Mouse (Mus musculus): ENCODE measurements around the gene Eps8l2.

The Eps8l2 gene

DNA sequence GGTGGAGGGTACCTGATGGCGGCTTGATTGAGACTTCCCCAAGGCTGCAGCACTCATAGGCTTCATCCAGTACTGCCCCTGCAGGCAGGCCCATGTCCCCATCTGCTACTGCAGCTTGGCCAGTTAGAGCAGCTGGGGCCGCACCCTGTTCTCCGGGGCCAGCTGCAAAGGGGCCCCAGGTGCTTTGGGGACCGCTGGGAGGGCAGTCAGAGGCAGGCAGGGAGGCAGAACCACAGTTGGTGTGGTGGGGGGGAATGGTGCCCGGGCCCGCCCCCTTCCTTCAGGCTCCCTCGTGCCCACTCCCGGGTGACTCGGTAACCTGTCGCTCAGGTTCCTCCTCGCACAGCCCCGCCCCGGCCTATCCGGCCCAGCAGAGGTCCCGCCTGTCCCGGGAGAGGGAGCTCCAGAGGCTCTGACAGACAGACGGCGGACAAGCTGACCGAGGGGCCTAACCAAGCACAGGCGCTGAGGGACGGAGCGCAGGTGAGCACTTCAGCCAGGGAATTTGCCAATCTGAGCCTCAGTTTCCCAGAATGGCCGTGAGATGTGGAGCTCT is at the start of gene Eps8l2:
Gene Eps8l2 (plus strand): TSS at position 305 of the 556 bp plus-strand sequence.
- no peak for DNase-seq

DNA sequence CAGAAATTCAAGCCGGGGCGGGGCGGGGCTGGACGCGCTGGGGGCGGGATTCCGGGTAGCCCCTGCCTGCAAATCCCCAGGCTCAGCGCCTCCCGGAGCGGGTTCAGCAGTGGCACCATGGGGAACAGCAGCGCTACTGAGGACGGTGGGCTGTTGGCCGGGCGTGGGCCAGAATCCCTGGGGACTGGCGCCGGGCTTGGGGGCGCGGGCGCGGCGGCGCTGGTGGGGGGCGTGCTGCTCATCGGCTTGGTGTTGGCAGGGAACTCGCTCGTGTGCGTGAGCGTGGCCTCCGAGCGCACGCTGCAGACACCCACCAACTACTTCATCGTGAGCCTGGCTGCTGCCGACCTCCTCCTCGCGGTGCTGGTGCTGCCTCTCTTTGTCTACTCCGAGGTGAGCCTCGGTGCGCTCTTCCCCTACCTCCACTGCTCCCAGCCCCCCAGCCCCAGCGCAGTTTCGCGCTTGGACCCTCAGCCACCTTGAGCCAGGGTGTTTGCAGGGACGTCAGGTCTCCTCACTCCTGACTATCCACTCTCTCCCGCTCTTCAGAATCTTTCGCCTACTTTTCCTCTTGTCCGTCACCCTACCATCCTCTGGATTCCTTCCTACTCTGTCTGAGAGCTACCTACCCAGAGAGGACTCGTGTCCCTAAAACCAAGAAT is 46.6 kb upstream of the Eps8l2 start, which contains the start of gene Drd4:
Gene Drd4 (plus strand): TSS at position 86 of the 662 bp plus-strand sequence.
- no peak for DNase-seq

DNA sequence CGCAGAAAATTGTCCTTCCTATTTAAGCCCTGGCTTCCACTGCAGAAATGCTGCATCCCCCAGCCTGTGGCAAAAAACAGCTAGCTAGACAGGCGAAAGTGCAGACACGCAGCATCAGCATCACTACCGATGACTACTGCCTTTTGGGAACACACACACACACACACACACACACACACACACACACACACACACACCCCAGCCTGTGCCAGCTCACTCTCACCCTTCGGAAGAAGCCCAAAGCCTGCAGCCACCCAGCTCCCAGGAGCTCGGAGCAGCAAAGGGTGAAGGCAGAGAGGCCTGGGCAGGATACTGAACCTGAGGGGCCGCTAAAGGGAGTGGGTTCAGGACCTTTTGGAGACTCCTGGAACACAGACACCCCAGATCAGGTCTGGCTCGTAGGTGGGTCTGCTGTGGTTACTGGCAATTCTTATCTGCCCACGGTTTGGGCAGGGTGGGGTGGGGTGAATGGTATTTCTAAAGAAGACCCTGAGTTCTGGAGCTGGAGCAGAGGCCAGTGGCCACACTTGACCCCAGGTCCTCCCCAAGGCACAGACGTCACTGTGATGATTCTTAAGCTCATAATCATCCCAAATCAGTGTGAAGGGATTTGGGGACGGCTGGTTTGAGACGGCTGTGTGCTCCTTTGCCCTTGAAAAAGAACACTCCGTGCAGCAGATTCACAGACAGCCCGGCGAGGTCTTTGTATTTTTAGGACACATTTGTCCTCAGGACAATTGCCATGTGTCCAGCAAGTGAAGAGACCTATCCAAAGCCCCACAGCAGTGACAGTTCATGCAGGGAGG is 45.9 kb upstream of the Eps8l2 start:
- no peak for DNase-seq

DNA sequence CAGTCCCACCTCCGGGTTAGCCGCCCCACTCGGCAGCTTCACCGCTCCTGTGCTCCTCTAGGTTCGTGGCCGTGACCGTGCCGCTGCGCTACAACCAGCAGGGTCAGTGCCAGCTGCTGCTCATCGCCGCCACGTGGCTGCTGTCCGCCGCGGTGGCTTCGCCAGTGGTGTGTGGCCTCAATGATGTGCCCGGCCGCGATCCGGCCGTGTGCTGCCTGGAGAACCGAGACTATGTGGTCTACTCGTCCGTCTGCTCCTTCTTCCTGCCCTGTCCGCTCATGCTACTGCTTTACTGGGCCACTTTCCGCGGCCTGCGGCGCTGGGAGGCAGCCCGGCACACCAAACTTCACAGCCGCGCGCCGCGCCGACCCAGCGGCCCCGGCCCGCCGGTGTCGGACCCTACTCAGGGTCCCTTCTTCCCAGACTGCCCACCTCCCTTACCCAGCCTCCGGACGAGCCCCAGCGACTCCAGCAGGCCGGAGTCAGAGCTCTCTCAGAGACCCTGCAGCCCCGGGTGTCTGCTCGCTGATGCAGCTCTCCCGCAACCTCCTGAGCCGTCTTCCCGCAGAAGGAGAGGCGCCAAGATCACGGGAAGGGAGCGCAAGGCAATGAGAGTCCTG is 44.7 kb upstream of the Eps8l2 start:
- DNase-seq = no peak

DNA sequence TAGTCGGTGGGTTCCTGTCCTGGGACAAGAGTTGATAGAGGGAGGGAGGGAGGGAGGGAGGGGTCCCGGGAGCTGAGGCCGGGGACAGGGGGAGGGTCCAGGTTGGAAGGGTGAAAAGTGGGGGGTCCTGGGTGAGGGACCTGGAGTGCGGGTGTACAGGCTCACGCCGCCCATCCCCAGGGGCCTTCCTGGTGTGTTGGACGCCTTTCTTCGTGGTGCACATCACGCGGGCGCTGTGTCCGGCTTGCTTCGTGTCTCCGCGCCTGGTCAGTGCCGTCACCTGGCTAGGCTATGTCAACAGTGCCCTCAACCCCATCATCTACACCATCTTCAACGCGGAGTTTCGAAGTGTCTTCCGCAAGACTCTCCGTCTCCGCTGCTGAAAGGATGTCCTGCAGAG is 44.2 kb upstream of the Eps8l2 start:
- no peak for DNase-seq

DNA sequence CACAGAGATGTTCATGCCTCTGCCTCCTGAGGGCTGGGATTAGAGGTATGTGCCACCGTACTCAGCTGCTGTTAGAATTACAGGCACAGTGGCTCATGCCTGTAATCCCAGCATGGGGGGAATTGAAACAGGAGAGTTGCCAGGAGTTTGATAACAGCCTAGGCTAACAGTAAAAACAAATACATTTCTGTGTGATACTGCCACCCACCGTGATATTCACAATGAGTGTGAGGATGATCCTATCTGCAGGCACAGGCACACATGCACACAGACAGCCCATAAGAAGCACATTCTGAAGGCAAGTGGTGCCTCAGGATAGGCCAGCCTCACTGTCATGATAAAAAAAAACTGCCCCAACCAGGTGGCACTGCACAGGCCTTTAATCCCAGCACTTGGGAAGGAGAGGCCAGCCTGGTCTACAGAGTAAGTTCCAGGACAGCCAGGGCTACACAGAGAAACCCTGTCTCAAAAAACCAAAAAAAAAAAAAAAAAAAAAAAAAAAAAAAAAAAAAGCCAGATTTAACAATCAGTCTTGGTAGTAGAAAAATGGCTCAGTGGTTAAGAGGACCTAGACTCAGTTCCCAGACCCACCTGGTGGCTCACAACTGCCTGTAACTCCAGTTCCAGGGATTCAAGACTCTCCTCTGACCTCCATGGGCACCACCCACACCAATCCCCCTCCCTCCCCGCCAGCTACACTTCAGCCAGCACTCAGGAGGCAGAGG is 40.6 kb upstream of the Eps8l2 start:
- no peak for DNase-seq

DNA sequence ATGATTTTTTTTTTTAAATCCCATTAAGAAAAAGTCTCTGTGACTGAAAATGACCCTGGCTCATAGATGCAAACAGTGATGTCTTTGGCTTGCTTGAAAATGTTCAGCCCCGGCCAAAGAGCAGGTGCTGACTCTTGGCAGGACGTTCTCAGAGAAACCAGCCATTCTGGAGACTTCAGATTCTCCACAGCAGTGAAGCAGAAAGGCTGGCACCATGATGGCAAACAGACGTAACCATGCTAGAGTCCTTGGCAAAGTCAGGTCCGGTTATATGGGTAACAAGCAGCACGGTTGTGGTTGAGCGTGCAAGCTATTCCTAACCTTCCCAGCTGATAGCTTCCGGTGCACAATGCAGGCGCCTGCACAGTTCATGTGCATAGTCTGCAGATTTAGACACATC is 39.5 kb upstream of the Eps8l2 start:
- no peak for DNase-seq

DNA sequence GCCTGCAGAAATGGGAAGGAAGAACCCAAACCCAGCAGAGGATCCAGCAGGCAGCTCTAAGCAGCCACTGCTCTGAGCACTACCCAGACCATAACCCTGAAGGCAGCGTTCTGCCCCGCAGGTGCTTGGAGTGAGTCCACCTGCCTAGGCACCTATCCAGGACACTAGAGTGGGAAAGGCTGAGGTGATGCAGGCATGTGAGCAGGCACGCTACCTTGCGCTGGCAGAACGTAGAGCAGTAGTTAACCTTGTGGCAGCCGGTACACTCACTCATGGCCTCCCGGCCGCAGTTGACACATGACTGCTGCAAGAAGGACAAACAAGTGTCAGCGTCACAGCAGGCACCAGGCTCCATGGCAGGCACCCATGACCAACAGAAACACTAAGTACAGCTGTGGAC is 37.3 kb upstream of the Eps8l2 start:
- DNase-seq = no peak

DNA sequence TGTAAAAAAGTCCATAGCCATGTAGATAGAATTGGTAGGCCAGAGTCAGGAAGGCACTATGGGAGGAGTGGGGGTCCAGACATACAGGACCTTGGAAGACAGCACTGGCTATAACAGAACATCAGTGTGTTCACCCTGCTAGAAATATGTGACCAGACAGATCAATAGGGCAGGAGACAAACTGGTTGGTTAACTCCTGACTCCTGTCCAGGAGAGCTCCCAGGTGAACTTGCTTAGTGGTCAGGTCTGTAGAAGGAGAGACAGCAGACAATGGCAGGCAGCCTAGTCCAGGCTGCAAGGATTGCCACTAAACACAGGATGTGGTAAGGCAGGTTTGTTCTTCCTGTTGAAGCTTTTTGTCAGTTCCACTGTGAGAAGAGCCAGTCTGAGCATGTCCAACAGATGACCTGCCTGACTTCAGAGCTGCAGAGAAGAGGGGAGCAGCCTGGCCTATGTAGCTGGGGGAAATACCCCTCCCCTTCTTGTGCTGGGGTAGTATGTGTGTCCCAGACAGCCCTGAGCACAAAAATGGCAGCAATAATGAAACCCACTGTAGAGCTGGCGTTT is 35.9 kb upstream of the Eps8l2 start:
- no peak for DNase-seq

DNA sequence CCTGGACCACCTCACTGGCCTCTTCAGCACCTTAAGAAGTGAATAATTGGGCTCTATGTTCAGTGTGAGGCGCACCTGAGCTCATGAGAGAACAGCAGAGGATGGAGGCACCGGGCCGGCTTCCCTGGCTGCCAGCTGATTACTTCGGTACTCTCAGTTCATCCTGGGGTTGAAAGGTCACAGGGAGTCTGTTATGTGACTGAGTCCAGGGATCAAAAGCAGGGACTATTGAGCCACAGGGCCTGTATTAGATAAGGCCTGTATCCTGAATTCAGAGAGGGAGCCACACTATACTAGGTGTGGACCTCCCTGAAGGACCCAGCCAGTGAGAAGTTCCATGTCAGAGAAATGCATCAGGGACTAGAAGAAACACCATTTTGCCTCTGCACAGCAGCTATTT is 34.1 kb upstream of the Eps8l2 start:
- DNase-seq = no peak

DNA sequence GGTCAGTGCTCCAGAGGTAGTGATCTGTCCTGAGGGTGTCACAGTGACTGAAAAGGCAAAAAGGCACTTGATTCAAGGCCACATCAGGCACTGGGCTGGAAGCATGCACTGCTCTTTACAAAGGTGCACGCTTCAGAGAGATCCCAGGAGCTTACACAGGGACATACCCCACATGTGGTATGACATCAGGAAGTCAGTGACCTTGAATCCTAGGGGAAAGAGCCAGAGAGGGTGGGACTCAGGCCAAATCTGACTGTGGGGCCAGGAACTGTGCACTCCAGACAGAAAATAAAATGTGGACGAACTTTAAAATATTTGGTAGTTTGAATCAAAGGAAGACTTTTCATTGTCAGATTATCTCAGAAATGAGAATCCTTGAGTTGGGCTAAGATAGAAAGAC is 24.3 kb upstream of the Eps8l2 start:
- DNase-seq = no peak

DNA sequence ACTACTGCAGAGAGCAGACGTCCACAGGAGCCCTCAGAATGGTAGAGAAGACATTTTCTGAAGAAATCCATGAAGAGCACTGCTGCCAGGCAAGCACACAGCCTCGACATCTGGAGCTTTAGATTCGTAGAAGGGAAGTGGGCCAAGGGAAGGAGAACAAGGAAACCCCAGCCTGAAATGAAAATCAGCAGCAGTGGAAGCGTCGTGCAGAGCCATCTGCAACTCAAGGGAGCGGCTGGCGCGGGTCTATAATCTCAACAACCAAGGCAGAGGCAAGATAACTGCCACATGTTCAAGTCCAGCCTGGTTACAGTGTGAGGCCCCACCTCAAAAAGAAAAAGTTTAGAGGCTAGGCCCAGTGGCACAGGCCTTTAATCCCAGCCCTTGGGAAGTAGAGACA is 23.6 kb upstream of the Eps8l2 start:
- DNase-seq = no peak

DNA sequence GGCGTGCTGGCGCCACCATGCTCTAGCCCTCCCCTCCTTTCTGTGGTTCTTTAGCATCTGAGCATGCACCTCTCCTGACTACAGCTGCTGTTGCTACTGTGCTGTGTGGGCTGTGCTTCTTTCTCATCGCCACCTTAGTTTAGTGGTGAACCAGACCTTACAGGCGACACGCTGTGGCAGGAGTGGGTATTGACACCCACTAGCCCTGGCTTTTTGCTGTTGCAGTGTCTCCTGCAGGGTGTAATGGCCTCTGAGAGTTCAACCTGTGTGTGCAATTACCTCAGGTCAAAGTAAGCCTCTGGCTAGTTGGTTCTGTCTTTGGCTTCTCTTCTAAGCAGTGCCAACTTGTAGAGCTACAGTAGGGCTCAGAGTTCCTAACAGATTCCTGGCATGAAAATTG is 22.7 kb upstream of the Eps8l2 start:
- DNase-seq = peak; percentile 41

DNA sequence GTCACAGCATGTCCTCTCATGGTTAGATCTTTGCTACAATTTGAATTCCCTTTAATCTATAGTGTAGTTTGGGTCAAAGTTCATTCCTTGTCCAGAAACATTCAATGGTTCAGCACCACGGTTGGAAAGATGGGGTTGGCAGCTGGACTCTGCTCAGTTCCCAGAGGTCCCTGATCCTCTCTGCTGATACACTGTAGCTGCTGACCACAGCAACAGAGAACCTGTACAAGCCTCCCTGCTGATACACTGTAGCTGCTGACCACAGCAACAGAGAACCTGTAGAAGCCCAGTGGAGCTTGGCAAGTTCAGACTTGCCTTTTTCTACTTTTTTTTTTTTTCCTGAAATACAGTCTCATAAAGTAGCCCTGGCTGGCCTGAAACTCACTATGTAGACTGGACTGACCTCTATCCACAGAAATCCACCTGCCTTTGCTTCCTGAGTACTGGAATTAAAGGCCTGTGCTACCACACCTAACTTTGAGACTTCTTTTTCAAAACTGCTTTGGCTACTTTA is 21.0 kb upstream of the Eps8l2 start:
- no peak for DNase-seq

DNA sequence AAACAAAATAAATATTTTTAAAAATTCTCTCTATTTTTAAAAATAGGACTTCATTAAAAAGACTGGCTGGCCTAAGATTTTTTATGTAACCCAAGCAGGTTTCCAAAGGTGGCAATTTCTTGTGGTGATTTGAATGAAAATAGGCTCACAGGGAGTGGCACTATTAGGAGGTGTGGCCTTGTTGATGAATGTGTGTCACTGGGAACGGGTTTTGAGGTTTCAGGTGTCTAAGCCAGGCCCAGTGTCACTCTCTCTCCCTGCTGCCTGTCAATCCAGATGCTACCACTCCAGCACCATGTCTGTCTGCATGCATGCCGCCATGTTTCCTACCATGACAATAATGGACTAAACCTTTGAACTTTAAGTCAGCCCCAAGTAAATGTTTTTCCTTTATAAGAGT is 19.2 kb upstream of the Eps8l2 start:
- DNase-seq = no peak

DNA sequence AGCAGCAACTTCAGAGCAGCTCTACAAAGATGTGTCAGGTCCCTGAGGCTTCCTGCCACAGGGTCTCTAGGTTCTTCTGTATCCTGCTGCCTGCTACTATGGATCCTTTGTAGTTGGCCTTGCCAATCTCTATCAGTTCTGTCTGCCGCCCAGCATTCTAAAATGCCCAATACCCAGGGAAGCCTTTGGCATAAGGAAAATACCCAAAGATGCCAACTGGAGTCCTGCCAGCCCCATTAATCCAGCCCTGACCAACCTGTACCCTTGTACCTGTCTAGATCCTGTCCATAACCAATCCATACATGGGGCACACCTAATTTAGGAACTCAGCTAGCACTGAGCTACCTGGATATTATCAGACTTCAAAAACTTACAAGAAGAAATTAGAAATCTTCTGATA is 14.0 kb upstream of the Eps8l2 start:
- no peak for DNase-seq

DNA sequence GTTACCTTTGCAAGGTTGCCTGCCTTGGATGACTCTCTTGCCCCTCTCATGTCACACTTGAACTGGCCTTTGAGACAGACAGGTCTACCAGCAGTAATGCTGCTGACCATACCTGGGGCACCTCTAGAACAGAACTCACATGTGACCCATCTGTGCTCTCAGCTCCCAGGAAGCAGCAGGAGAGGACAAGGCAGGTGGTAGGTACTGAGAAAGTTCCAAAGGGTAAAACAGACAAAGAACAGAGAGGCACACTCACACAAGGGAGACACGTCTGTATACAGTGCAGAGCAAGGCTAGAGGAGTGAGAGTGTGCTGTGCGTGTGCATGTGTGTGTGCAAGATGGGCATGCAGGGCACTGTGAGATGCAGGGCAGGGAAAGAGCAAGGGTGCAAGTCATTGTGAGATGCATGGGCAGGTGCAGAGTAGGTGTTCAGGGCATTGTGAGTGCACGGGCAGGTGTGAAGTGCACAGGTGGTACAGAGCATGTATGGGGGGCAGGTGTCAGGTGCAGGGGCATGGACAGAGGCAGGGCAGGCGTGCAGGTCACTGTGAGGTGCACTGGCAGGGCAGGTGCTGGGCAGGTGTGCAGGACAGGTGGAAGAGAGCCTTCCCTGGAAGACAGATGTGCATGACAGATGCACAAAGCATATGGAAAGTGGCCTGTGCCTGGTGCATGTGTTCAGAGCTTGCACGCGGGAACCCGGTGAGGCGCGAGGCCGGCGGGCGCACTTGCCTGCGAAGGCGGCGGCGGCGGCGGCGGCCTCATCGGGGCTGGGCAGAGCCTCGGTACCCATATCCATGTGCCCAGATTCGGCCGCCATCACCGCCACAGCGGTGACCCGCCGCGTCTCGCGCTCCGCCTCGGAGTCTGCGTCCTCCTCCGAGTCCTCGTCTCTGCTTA is 11.9 kb upstream of the Eps8l2 start:
- no peak for DNase-seq

DNA sequence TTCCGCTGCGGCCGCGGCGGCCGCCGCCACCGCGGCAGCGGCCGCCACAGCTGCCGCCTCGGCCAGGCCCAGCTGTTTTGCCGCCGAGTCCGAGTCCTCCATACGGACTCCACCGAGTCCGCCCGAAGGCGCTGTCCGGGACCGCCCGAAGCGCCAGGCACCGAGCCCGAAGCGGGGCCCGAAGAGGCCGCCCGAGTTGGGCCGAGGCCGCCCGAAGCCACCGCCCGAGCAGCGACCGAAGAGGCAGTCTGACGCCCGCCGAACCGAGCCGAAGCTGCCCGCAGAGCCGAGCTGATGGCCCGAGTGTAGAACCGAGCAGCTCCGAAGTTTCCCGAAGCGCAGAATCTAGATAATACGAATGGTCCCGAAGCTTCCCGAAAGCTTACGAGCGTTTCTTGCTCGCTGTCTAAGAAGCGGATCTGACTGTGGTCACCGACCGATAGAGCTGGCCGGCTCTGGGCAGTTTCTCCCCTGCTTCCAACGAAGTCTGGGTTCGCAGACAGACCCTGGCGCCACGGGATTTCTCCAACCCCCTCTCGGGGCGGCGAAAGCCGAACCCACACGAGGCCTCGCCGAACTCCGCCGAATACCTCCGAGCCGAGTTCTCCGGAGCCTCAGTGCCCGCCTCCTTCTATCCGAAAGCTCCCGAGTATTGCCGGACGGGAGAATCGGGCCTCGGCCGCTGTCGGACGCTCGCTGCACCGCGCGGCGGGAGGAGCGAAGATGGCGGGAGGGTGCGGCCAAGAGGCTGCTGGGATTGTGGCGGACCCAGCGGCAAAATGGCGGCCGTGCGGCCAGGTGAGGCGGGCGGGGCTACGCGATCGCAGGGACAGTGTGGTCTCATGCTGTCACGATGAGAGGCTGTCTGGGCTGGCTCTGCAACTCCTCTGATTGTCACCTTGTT is 11.0 kb upstream of the Eps8l2 start, which contains the start of the genes Deaf1 and Tmem80:
Gene Deaf1 (minus strand): TSS at position 222 of the 904 bp plus-strand sequence.
Gene Tmem80 (plus strand): TSS at position 271 of the 904 bp plus-strand sequence.
- DNase-seq = peak; percentile 99

DNA sequence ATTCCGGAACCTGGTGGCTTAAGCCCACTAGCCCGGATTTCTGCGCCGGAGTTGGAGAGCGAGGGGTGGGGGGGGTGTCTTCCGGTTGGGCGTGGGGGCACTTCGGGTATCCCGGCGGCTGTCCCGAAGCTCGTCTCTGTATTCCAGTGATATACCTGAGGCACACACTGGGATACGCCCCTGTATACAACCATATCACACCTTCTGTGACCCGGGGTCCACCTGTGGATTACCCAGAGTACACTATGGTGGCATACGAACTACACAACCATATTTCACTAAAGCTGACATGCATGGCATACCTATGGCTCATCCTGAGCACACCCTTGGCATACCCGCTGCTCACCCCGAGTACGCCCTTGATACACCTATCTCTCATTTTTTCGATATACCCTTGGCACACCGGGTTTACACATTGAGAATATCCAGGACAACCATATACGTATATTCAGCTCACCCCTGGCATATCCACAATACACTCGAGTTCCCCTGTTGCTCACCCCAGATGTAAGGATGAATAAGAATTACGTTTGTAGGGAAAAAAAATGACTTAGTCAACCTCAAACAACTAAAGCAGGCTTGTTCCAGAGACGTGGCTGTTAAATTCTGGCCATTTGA is 10.2 kb upstream of the Eps8l2 start:
- no peak for DNase-seq

DNA sequence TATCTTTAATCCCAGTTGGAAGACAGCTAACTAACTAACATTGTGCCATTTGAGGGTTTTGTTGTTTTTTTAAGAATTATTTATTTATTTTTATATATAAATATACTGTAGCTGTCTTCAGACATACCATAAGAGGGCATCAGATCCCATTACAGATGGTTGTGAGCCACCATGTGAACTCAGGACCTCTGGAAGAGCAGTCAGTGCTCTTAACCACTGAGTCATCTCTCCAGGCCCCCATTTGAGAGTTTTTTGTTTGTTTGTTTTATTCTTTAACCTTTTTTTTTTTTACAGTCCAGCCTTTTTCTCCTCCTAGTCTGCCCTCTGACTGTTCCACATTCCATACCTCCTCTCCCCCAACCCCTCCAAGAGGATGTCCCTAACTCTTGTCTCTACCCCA is 8.0 kb upstream of the Eps8l2 start:
- DNase-seq = no peak

Measured in right cerebral cortex, postnatal 25 days (tissue).